In the genomic region with DNA sequence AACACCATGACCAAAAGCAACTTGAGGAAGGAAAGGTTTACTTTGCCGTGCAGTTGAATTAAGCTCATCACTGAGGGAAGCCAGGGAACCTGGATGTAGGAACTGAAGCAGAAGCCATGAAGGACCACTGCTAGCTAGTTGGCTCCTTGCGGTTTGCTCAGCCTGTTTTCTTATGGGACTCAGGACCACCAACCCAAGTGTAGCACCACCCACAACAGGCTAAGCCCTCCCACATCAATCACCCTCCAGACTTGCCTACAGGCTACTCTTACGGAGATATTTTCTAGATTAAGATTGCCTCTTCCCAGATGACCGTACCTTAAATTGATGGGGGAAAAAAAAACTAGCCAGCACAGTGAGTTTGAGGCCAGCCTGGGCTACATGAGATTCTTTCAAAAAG, we compare ENCODE assay signal across 15 mouse cellular contexts. TPM values are rescaled to one million over a fixed set of nuclear protein-coding genes. Genes with fewer than 3 reads are reported as not detected.
DNase-seq lines count a peak whose midpoint lies in the region; ATAC-seq lines count a peak whose summit lies in the region.
"Had no signal": no experiment of that assay in that cellular context is flagged by ENCODE, and none has a peak within 500 bp of the region (broad histone marks: within the 10 kb centered on the region; RNA-seq: fewer than 3 reads in every experiment).

No protein-coding gene starts in this region.

- DNase-seq in midbrain, embryonic 11.5 days (ENCODE audit: low spot score, missing footprints), result peak; percentile 87
- DNase-seq in embryonic facial prominence, embryonic 10.5 days (ENCODE audit: low spot score), result no peak
- DNase-seq in testis, postnatal 14 days (ENCODE audit: low spot score), result no peak
- DNase-seq in urinary bladder, postnatal 25 days (ENCODE audit: low spot score), result no peak
- no peak for DNase-seq in gastrocnemius, postnatal 25 days
- DNase-seq: cerebellum, adult 18-20 months; liver; lung, embryonic 14.5 days; retina, postnatal 1 day had no signal

- no peak overlapping the region; the same call in 1 of the 2 replicates for H3K4me2 ChIP-seq in midbrain, embryonic 11.5 days
- no peak overlapping the region for H3K4me2 ChIP-seq in midbrain, embryonic 16.5 days (ENCODE audit: low read length)
- no peak overlapping the region for H3K4me2 ChIP-seq in hindbrain, embryonic 15.5 days
- no peak overlapping the region for H3K4me2 ChIP-seq in neural tube, embryonic 15.5 days
- H3K4me2 ChIP-seq: lung, embryonic 14.5 days had no signal

- no peaks in the 10 kb centered on the region for H3K36me3 ChIP-seq in midbrain, embryonic 11.5 days (ENCODE audit: control insufficient read depth, insufficient read depth, low read length)
- no peaks in the 10 kb centered on the region for H3K36me3 ChIP-seq in midbrain, embryonic 16.5 days (ENCODE audit: control insufficient read depth, insufficient read depth, low read length)
- H3K36me3 ChIP-seq in embryonic facial prominence, embryonic 10.5 days (replicated peaks), result no peaks in the 10 kb centered on the region
- H3K36me3 ChIP-seq in hindbrain, embryonic 15.5 days, result no peaks in the 10 kb centered on the region
- no peaks in the 10 kb centered on the region for H3K36me3 ChIP-seq in neural tube, embryonic 15.5 days

- H3K27me3 ChIP-seq in midbrain, embryonic 11.5 days (ENCODE audit: control insufficient read depth, insufficient read depth, low read length), result no peaks in the 10 kb centered on the region
- H3K27me3 ChIP-seq in midbrain, embryonic 16.5 days (ENCODE audit: control insufficient read depth, insufficient read depth, low read depth, low read length), result no peaks in the 10 kb centered on the region
- no peaks in the 10 kb centered on the region for H3K27me3 ChIP-seq in embryonic facial prominence, embryonic 10.5 days (replicated peaks; ENCODE audit: low read depth, poor library complexity, severe bottlenecking)
- H3K27me3 ChIP-seq in hindbrain, embryonic 15.5 days, result no peaks in the 10 kb centered on the region
- no peaks in the 10 kb centered on the region for H3K27me3 ChIP-seq in neural tube, embryonic 15.5 days (replicated peaks)

- no peak overlapping the region for H3K4me3 ChIP-seq in midbrain, embryonic 11.5 days (ENCODE audit: low read depth, low read length)
- no peak overlapping the region for H3K4me3 ChIP-seq in midbrain, embryonic 16.5 days (ENCODE audit: low read depth, low read length)
- no peak overlapping the region for H3K4me3 ChIP-seq in embryonic facial prominence, embryonic 10.5 days
- no peak overlapping the region for H3K4me3 ChIP-seq in hindbrain, embryonic 15.5 days
- H3K4me3 ChIP-seq in neural tube, embryonic 15.5 days (replicated peaks), result no peak overlapping the region
- H3K4me3 ChIP-seq: erythroblast, embryonic 14.5 days; myocyte had no signal

- peaks cover 30% of the 10 kb centered on the region for H3K4me1 ChIP-seq in midbrain, embryonic 11.5 days (ENCODE audit: control insufficient read depth, insufficient read depth, low read length)
- H3K4me1 ChIP-seq in midbrain, embryonic 16.5 days (ENCODE audit: control insufficient read depth, insufficient read depth, low read length), result peaks cover 2% of the 10 kb centered on the region; the same call in 1 of the 2 replicates
- H3K4me1 ChIP-seq in embryonic facial prominence, embryonic 10.5 days, result peaks cover 25% of the 10 kb centered on the region
- peaks cover 9% of the 10 kb centered on the region for H3K4me1 ChIP-seq in hindbrain, embryonic 15.5 days (replicated peaks)
- H3K4me1 ChIP-seq in neural tube, embryonic 15.5 days, result peaks cover 12% of the 10 kb centered on the region; the same call in 1 of the 2 replicates

- ATAC-seq in midbrain, embryonic 11.5 days (ENCODE audit: low FRiP score), result peak; percentile 66
- ATAC-seq in midbrain, embryonic 16.5 days, result no peak
- no peak for ATAC-seq in hindbrain, embryonic 15.5 days (ENCODE audit: low FRiP score, low read depth)
- ATAC-seq in neural tube, embryonic 15.5 days (ENCODE audit: low FRiP score), result no peak
- ATAC-seq: inflammation-experienced regulatory T-cells, adult 6 months had no signal

- H3K27ac ChIP-seq in midbrain, embryonic 11.5 days (ENCODE audit: low read depth, low read length), result peak overlapping the region; percentile 81
- H3K27ac ChIP-seq in midbrain, embryonic 16.5 days (ENCODE audit: low read length), result no peak overlapping the region
- peak overlapping the region; percentile 63; the same call in 1 of the 2 replicates for H3K27ac ChIP-seq in embryonic facial prominence, embryonic 10.5 days (replicated peaks)
- peak overlapping the region; percentile 3; the same call in 1 of the 2 replicates for H3K27ac ChIP-seq in hindbrain, embryonic 15.5 days (replicated peaks)
- peak overlapping the region; percentile 41 for H3K27ac ChIP-seq in neural tube, embryonic 15.5 days (replicated peaks)

- H3K9ac ChIP-seq in midbrain, embryonic 11.5 days (ENCODE audit: low read length), result no peak overlapping the region
- H3K9ac ChIP-seq in midbrain, embryonic 16.5 days (ENCODE audit: low read depth, low read length), result no peak overlapping the region
- H3K9ac ChIP-seq in hindbrain, embryonic 15.5 days, result no peak overlapping the region
- no peak overlapping the region for H3K9ac ChIP-seq in neural tube, embryonic 15.5 days (replicated peaks)
- H3K9ac ChIP-seq: lung, embryonic 14.5 days had no signal

- no peaks in the 10 kb centered on the region for H3K9me3 ChIP-seq in midbrain, embryonic 11.5 days (ENCODE audit: control insufficient read depth, low read length)
- H3K9me3 ChIP-seq in midbrain, embryonic 16.5 days (replicated peaks; ENCODE audit: control insufficient read depth, low read length, poor library complexity, severe bottlenecking), result no peaks in the 10 kb centered on the region
- H3K9me3 ChIP-seq in embryonic facial prominence, embryonic 10.5 days, result no peaks in the 10 kb centered on the region
- H3K9me3 ChIP-seq in hindbrain, embryonic 15.5 days, result no peaks in the 10 kb centered on the region
- H3K9me3 ChIP-seq in neural tube, embryonic 15.5 days (replicated peaks), result no peaks in the 10 kb centered on the region

- 30% methylated on average over 4 of the region's 4 CpGs for WGBS in midbrain, embryonic 11.5 days
- 26% methylated on average over 4 of the region's 4 CpGs for WGBS in midbrain, embryonic 16.5 days
- WGBS in embryonic facial prominence, embryonic 10.5 days, result 71% methylated on average over 4 of the region's 4 CpGs
- 20% methylated on average over 4 of the region's 4 CpGs for WGBS in hindbrain, embryonic 15.5 days
- WGBS in neural tube, embryonic 15.5 days, result 25% methylated on average over 4 of the region's 4 CpGs

RNA-seq across cellular contexts. Expression of gene Cdc42se2, which starts 24.8 kb away (rescaled TPM):
- polyA plus RNA-seq in midbrain, embryonic 11.5 days (2014; fragmentation: Nextera tagmentation; extraction: Ambion mirVana), result 259 and 281 TPM in 2 replicates
- 144 and 153 TPM in 2 replicates for polyA plus RNA-seq in midbrain, embryonic 16.5 days (2015; fragmentation: Nextera tagmentation; extraction: Ambion mirVana)
- polyA plus RNA-seq in embryonic facial prominence, embryonic 10.5 days (2016; fragmentation: Nextera tagmentation; extraction: Ambion mirVana), result 144 and 160 TPM in 2 replicates
- polyA plus RNA-seq in hindbrain, embryonic 15.5 days (2015; fragmentation: Nextera tagmentation; extraction: Ambion mirVana), result 141 and 145 TPM in 2 replicates
- polyA plus RNA-seq in neural tube, embryonic 15.5 days (2015; fragmentation: Nextera tagmentation; extraction: Ambion mirVana), result 120 and 130 TPM in 2 replicates
- total RNA-seq in gastrocnemius, postnatal 25 days (2021), result 10 to 100 TPM; 13.8 to 14.3 TPM

RNA-seq across cellular contexts. Expression of gene Lyrm7, which starts 48.4 kb away (rescaled TPM):
- 5.2 and 5.8 TPM in 2 replicates for polyA plus RNA-seq in midbrain, embryonic 11.5 days (2014; fragmentation: Nextera tagmentation; extraction: Ambion mirVana)
- polyA plus RNA-seq in midbrain, embryonic 16.5 days (2015; fragmentation: Nextera tagmentation; extraction: Ambion mirVana), result 10.5 and 15.1 TPM in 2 replicates
- 6.7 and 6.9 TPM in 2 replicates for polyA plus RNA-seq in embryonic facial prominence, embryonic 10.5 days (2016; fragmentation: Nextera tagmentation; extraction: Ambion mirVana)
- polyA plus RNA-seq in hindbrain, embryonic 15.5 days (2015; fragmentation: Nextera tagmentation; extraction: Ambion mirVana), result 10.2 and 12.2 TPM in 2 replicates
- 10.5 and 11.8 TPM in 2 replicates for polyA plus RNA-seq in neural tube, embryonic 15.5 days (2015; fragmentation: Nextera tagmentation; extraction: Ambion mirVana)
- total RNA-seq in gastrocnemius, postnatal 25 days (2021), result 10 to 100 TPM; 14.4 to 15.3 TPM
- polyA plus RNA-seq: erythroblast, embryonic 14.5 days had no signal

RNA-seq across cellular contexts. Expression of gene Hint1, which starts 53.9 kb away (rescaled TPM):
- polyA plus RNA-seq in midbrain, embryonic 11.5 days (2014; fragmentation: Nextera tagmentation; extraction: Ambion mirVana), result 694 and 720 TPM in 2 replicates
- 731 and 741 TPM in 2 replicates for polyA plus RNA-seq in midbrain, embryonic 16.5 days (2015; fragmentation: Nextera tagmentation; extraction: Ambion mirVana)
- polyA plus RNA-seq in embryonic facial prominence, embryonic 10.5 days (2016; fragmentation: Nextera tagmentation; extraction: Ambion mirVana), result 643 and 644 TPM in 2 replicates
- 770 and 780 TPM in 2 replicates for polyA plus RNA-seq in hindbrain, embryonic 15.5 days (2015; fragmentation: Nextera tagmentation; extraction: Ambion mirVana)
- polyA plus RNA-seq in neural tube, embryonic 15.5 days (2015; fragmentation: Nextera tagmentation; extraction: Ambion mirVana), result 794 and 878 TPM in 2 replicates
- 100 to 1,000 TPM; 181 to 192 TPM for total RNA-seq in gastrocnemius, postnatal 25 days (2021)
